Mouse (Mus musculus) B cell, adult 2 months (primary cell): ENCODE measurements around the gene Atp1b2.

ENCODE experiments used
- DNase-seq, 2 experiments: peaks; one replicate each; pipeline ENCODE4 v3.0.0; 2022

The Atp1b2 gene

GRCm38 (mm10) chr11:69606832-69607231 is 1.1 kb upstream of the Atp1b2 start:
- DNase-seq: no peak

GRCm38 (mm10) chr11:69606491-69606795 is 701 bp upstream of the Atp1b2 start:
- no peak for DNase-seq

GRCm38 (mm10) chr11:69604795-69605664 is 712 bp downstream of the Atp1b2 start:
- peak; percentile 26 to 27 for DNase-seq

- DNase-seq: no peak
Measured at GRCm38 (mm10) chr11:69604347-69604746, 1.4 kb downstream of the Atp1b2 start.

GRCm38 (mm10) chr11:69603516-69603915 is 2.2 kb downstream of the Atp1b2 start:
- DNase-seq: no peak

GRCm38 (mm10) chr11:69601768-69602167 is 4.0 kb downstream of the Atp1b2 start:
- no peak for DNase-seq

GRCm38 (mm10) chr11:69600098-69600497 is 5.6 kb downstream of the Atp1b2 start:
- DNase-seq: no peak

GRCm38 (mm10) chr11:69599436-69599835 is 6.3 kb downstream of the Atp1b2 start:
- no peak for DNase-seq

- no peak for DNase-seq
Measured at GRCm38 (mm10) chr11:69594853-69595252, 10.9 kb downstream of the Atp1b2 start.

GRCm38 (mm10) chr11:69592799-69593198 is 12.9 kb downstream of the Atp1b2 start:
- no peak for DNase-seq

GRCm38 (mm10) chr11:69591899-69592637 is 13.7 kb downstream of the Atp1b2 start:
- DNase-seq: no peak

- no peak for DNase-seq
Measured at GRCm38 (mm10) chr11:69591424-69591823, 14.3 kb downstream of the Atp1b2 start.

GRCm38 (mm10) chr11:69590622-69591021 is 15.1 kb downstream of the Atp1b2 start:
- DNase-seq: no peak

GRCm38 (mm10) chr11:69589207-69589834 is 16.4 kb downstream of the Atp1b2 start:
- DNase-seq: no peak

GRCm38 (mm10) chr11:69585718-69586325 is 19.9 kb downstream of the Atp1b2 start:
- no peak for DNase-seq

GRCm38 (mm10) chr11:69584937-69585336 is 20.8 kb downstream of the Atp1b2 start:
- no peak for DNase-seq

GRCm38 (mm10) chr11:69584008-69584407 is 21.7 kb downstream of the Atp1b2 start:
- DNase-seq: no peak

- no peak for DNase-seq
Measured at GRCm38 (mm10) chr11:69582230-69582805, 23.4 kb downstream of the Atp1b2 start.

- DNase-seq: no peak
Measured at GRCm38 (mm10) chr11:69581814-69582213, 23.9 kb downstream of the Atp1b2 start.

- peak; percentile 84 to 86 for DNase-seq
Measured at GRCm38 (mm10) chr11:69581147-69581688, 24.5 kb downstream of the Atp1b2 start.

GRCm38 (mm10) chr11:69580572-69581146 is 25.1 kb downstream of the Atp1b2 start:
- no peak for DNase-seq

GRCm38 (mm10) chr11:69580091-69580514 is 25.6 kb downstream of the Atp1b2 start, which contains the start of the genes Wrap53 and Trp53:
TSS of gene Wrap53 (minus strand) at chr11:69580255.
TSS of gene Trp53 (plus strand) at chr11:69580359.
- DNase-seq: peak; percentile 91 to 94
